Mouse (Mus musculus): ENCODE results near the gene Ostn.

GRCm38 (mm10) chr16:27399719-27400253 is 92.5 kb downstream of the Ostn start:
- TF ChIP-seq POLR2A (IDR thresholded peaks at IDR 0.05; ENCODE audit: low read depth, low read length) = no peak
- no peak for TF ChIP-seq CTCF (conservative IDR thresholded peaks at IDR 0.05; ENCODE audit: insufficient read depth, insufficient read length, low read depth, low read length)
